Mouse (Mus musculus) midbrain, embryonic 15.5 days (tissue): ENCODE data around the gene Anks6. TPM values are rescaled to one million over a fixed set of nuclear protein-coding genes. Genes with fewer than 3 reads are reported as not detected.

ENCODE experiments used
- ATAC-seq: fragments of 200-750 bp; cut with Nextera tagmentation; replicated peaks from 2 replicates; pipeline ENCODE4 v1.8.0; 2017; ENCODE audit warnings: moderate TSS enrichment
- H3K27ac ChIP-seq: fragments of 300-500 bp; sonication (generic); 2 replicates; pipeline ENCODE4 v1.5.1; 2015; ENCODE audit warnings: mild to moderate bottlenecking, inconsistent platforms
- H3K27me3 ChIP-seq: fragments of 300-500 bp; sonication (generic); replicated peaks from 2 replicates; pipeline ENCODE4 v1.6.1; 2015; ENCODE audit warnings: inconsistent platforms
- H3K36me3 ChIP-seq: fragments of 300-500 bp; sonication (generic); replicated peaks from 2 replicates; pipeline ENCODE4 v1.6.1; 2015; ENCODE audit warnings: inconsistent platforms
- H3K4me1 ChIP-seq: fragments of 300-500 bp; sonication (generic); 2 replicates; pipeline ENCODE4 v1.6.1; 2015; ENCODE audit warnings: inconsistent platforms
- H3K4me2 ChIP-seq: fragments of 300-500 bp; sonication (generic); 2 replicates; pipeline ENCODE4 v1.6.1; 2015; ENCODE audit warnings: inconsistent platforms, mild to moderate bottlenecking, moderate library complexity
- H3K4me3 ChIP-seq: fragments of 300-500 bp; sonication (generic); 2 replicates; pipeline ENCODE4 v1.5.1; 2015; ENCODE audit warnings: mild to moderate bottlenecking, inconsistent platforms
- H3K9ac ChIP-seq: fragments of 300-500 bp; sonication (generic); 2 replicates; pipeline ENCODE4 v1.6.1; 2015; ENCODE audit warnings: mild to moderate bottlenecking, inconsistent platforms
- H3K9me3 ChIP-seq: fragments of 300-500 bp; sonication (generic); 2 replicates; pipeline ENCODE4 v1.6.1; 2016; ENCODE audit warnings: inconsistent platforms
- WGBS: fragments of 180-500 bp; shearing (Covaris S2); methylation state at CpG from one replicate; pipeline ENCODE4 v1.1.7; 2015; ENCODE audit warnings: mixed read lengths; 5-methylcytosine and 5-hydroxymethylcytosine counted together
- polyA plus RNA-seq: library from polyadenylated mRNA; unstranded; fragments of >200 nt; fragmentation: Nextera tagmentation; extraction: Ambion mirVana; gene quantifications from 2 replicates; pipeline ENCODE4 v1.2.1, GENCODE M21; 2015

The Anks6 gene
- polyA plus RNA-seq, 1 experiment from 2014 or later = 5.3 TPM

DNA sequence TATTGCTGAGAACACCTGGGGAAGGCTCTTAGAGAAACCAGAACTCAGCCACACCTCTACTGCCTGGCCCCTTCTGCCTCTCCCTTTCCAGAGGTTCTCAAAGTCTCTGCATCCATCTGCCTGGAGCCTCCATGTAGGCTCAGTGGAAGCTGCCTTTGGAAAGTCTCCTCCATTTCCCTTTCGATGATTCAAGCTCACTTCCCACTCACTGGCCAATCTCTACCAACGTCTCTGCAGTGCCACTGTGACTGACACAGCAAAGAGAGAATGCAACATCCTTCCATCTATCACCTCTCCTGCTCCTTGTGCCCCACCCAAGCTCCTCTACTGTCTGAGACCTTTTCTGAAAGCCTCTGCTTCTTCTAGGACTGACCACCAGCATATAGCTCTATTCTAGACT lies 59.3 kb downstream of the Anks6 start:
- Histone ChIP-seq H3K27ac (no peak overlapping the region), H3K36me3 (no peaks in the 10 kb centered on the region), H3K27me3 (peaks cover 17% of the 10 kb centered on the region; the same call in 1 of the 2 replicates), H3K4me2 (no peak overlapping the region), H3K4me1 (peaks cover 4% of the 10 kb centered on the region), H3K4me3 (no peak overlapping the region), H3K9ac (no peak overlapping the region), H3K9me3 (no peaks in the 10 kb centered on the region)
- ATAC-seq = no peak
- WGBS = 78% methylated on average over 2 of the region's 2 CpGs

GRCm38 (mm10) chr4:46992827-46993473 lies 64.3 kb downstream of the Anks6 start:
- H3K4me2 ChIP-seq = no peak overlapping the region
- no peak overlapping the region for H3K4me3 ChIP-seq
- no peak overlapping the region for H3K27ac ChIP-seq
- ATAC-seq = no peak
- no peaks in the 10 kb centered on the region for H3K9me3 ChIP-seq
- peaks cover 22% of the 10 kb centered on the region; the same call in 1 of the 2 replicates for H3K27me3 ChIP-seq
- H3K4me1 ChIP-seq = peaks cover 35% of the 10 kb centered on the region
- H3K9ac ChIP-seq = no peak overlapping the region
- 5% methylated on average over 8 of the region's 8 CpGs for WGBS
- no peaks in the 10 kb centered on the region for H3K36me3 ChIP-seq

DNA sequence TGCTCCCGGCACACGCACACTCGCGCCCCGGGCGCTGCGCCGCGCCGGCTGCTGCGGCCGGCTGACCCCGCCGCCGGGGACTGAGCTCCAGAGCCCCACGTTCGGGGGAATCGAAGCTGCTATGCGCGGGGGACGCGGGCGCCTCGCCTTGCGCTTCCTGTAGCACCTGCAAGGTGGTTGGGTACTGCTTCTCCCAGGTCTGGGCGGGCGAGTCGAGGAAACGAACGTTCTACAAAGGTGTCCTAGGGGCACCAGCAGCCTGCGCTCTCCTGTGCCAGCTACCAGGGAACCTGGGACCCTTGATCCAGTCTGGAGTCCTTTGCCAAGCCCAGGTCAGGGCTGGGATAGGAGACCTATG lies 65.3 kb downstream of the Anks6 start:
- Histone ChIP-seq H3K9me3 (no peaks in the 10 kb centered on the region), H3K4me3 (peak overlapping the region; percentile 70), H3K27ac (peak overlapping the region; percentile 91), H3K36me3 (no peaks in the 10 kb centered on the region), H3K4me2 (peak overlapping the region; percentile 70), H3K27me3 (peaks cover 22% of the 10 kb centered on the region; the same call in 1 of the 2 replicates), H3K4me1 (peaks cover 35% of the 10 kb centered on the region), H3K9ac (peak overlapping the region; percentile 72)
- peak; percentile 12 for ATAC-seq
- WGBS = under 1% methylated on average over 31 of the region's 31 CpGs

DNA sequence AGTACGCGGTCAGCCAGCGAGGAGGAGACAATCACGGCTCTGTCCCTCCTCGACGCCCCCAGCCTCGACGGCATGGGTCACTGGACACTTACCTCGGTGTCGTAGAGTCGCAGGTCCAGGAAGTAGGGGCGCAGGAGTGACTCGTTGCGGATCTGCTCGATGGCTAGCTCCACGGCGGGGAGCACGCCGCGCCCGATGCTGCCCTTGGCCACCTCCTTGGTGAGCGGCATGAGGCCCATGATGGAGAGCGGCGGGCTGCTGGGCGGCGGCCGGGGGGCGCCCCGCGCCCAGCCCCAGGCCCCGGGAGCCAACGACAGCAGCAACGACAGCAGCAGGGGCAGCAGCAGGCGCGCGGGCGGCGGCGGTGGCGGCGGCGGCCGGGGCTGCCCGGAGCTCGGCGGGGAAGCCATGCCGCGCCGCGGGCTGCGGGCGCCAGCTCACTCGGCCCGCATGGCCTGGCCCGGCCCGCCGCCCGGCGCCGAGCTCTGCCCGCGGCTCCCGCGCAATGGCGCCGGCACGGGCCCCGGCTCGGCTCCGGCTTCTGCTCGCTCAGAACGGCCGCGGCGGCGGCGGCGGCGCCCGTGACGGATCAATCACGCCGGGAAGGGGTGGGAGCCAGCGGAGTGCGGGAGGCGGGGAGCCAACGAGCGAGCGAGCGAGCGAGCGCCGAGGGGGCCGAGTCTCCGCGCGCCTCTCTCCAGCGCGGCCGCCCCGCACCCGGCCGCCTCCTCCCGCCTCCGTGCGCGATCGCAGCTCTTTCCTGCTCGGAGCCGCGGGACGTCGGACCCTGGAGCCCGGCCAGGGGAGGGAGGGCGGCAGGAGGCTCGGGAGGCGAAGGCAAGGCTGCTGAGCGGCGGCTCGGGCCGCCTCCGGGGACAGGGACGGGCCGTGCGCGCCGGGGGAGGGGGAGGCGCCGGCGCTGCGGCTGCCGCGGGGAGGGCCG lies 65.9 kb downstream of the Anks6 start, which contains the start of gene Gabbr2:
Gabbr2 (minus strand) TSS at position 858 of the 943 bp plus-strand sequence.
- H3K9me3 ChIP-seq = no peaks in the 10 kb centered on the region
- peak; percentile 74 for ATAC-seq
- peak within 1 kb of the TSS; percentile 91 for H3K27ac ChIP-seq
- H3K4me1 ChIP-seq = peaks cover 35% of the 10 kb centered on the region
- peak within 1 kb of the TSS; percentile 72 for H3K9ac ChIP-seq
- peak within 1 kb of the TSS; percentile 70 for H3K4me3 ChIP-seq
- under 1% methylated on average over 108 of the region's 134 CpGs for WGBS
- peak within 1 kb of the TSS; percentile 70 for H3K4me2 ChIP-seq
- peaks cover 22% of the 10 kb centered on the region; the same call in 1 of the 2 replicates for H3K27me3 ChIP-seq
- H3K36me3 ChIP-seq = no peaks in the 10 kb centered on the region

DNA sequence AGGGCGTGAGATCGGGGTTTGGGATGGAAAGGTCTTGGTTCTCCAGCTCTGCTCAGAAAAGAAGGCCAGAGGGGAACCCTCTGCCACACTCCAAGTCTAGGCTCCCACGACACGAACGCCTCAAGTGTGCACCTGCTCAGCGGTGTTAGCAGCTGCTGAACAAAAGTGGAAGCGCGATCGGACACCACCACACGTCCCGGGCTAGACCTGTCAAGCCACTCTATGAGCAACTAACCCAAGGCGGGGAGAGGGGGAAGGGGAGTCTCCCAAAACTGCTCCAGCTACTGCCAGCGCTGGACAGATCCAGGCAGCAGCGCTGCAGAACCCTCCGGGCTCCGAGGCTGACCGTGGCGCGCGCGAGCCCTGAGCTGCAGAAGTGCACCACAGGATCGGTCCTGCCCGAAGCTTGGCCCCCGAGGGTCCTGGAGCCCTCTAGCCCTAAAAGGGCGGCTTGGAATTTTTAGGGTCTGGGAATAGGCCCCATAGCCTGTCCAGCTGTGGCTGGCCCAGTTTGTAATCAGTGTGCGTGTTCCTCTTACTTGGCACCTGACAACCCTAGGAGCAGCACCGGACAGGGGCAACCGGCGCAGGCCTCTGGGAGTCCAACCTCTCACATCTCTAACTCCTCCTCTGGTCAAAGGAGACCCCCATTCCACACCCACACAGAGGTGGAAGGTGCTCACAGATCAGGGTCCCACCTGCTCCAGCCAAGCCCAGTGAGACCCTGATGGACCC lies 66.8 kb downstream of the Anks6 start:
- Histone ChIP-seq H3K9ac (peak overlapping the region; percentile 72), H3K9me3 (no peaks in the 10 kb centered on the region), H3K4me3 (peak overlapping the region; percentile 70), H3K27me3 (peaks cover 22% of the 10 kb centered on the region; the same call in 1 of the 2 replicates), H3K36me3 (no peaks in the 10 kb centered on the region), H3K4me2 (peak overlapping the region; percentile 70), H3K4me1 (peaks cover 35% of the 10 kb centered on the region), H3K27ac (peak overlapping the region; percentile 91)
- WGBS = 3% methylated on average over 29 of the region's 29 CpGs
- ATAC-seq = peak; percentile 50

- Histone ChIP-seq H3K4me2 (peak overlapping the region; percentile 70), H3K27me3 (peaks cover 22% of the 10 kb centered on the region; the same call in 1 of the 2 replicates), H3K9ac (peak overlapping the region; percentile 72), H3K27ac (peak overlapping the region; percentile 91), H3K4me3 (peak overlapping the region; percentile 70), H3K36me3 (no peaks in the 10 kb centered on the region), H3K4me1 (peaks cover 35% of the 10 kb centered on the region), H3K9me3 (no peaks in the 10 kb centered on the region)
- WGBS = 3% methylated on average over 17 of the region's 17 CpGs
- peak; percentile 62 for ATAC-seq
These were observed 67.4 kb downstream of the Anks6 start for GRCm38 (mm10) chr4:46989842-46990241.

DNA sequence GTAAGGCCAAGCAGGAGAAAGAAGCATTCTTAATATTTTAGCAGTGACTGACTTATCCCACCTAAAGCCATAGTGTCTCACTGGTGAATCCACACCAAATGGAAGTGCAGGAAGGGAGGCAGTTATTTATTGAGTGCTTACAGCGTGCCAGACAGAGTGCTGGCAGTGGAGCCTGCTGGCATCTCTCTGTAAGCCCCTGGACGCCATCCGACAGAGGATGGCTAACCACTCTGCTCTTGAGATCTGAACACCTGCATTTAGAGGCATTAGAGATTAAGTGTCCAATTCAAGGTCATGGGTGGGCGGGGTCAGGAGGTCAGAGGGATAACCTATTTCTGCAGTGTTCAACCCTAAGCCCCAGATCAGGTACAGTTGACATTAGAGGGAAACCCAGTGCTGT lies 68.4 kb downstream of the Anks6 start:
- WGBS = 71% methylated on average over 4 of the region's 4 CpGs
- H3K4me3 ChIP-seq = peak overlapping the region; percentile 70; the same call in 1 of the 2 replicates
- peaks cover 35% of the 10 kb centered on the region for H3K4me1 ChIP-seq
- peak overlapping the region; percentile 70 for H3K4me2 ChIP-seq
- H3K9ac ChIP-seq = peak overlapping the region; percentile 72; the same call in 1 of the 2 replicates
- ATAC-seq = no peak
- peaks cover 13% of the 10 kb centered on the region; the same call in 1 of the 2 replicates for H3K27me3 ChIP-seq
- no peak overlapping the region for H3K27ac ChIP-seq
- no peaks in the 10 kb centered on the region for H3K9me3 ChIP-seq
- H3K36me3 ChIP-seq = no peaks in the 10 kb centered on the region

DNA sequence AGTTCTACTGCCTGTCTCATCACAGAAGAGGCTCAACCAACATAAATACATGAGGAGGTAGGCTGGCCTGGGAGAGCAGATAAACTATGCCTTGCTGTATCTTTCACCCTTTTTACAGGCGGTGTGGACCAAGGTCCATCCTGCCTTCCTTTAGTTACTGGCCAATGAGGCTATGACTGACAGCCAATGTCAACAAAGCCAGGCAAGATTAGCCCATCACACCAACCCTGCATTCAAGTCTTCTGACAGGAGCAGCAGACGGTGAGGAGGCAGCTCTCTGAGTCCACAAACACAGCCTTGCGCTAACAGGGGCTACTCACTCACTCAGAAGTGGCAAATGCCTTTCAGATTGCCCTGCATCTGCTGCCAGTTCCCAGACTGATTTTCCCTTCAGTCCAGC lies 69.0 kb downstream of the Anks6 start:
- Histone ChIP-seq H3K4me1 (peaks cover 34% of the 10 kb centered on the region), H3K27ac (no peak overlapping the region), H3K4me3 (no peak overlapping the region), H3K4me2 (no peak overlapping the region), H3K27me3 (peaks cover 8% of the 10 kb centered on the region; the same call in 1 of the 2 replicates), H3K36me3 (no peaks in the 10 kb centered on the region), H3K9me3 (no peaks in the 10 kb centered on the region), H3K9ac (no peak overlapping the region)
- ATAC-seq = no peak
- 65% methylated on average over 3 of the region's 3 CpGs for WGBS

DNA sequence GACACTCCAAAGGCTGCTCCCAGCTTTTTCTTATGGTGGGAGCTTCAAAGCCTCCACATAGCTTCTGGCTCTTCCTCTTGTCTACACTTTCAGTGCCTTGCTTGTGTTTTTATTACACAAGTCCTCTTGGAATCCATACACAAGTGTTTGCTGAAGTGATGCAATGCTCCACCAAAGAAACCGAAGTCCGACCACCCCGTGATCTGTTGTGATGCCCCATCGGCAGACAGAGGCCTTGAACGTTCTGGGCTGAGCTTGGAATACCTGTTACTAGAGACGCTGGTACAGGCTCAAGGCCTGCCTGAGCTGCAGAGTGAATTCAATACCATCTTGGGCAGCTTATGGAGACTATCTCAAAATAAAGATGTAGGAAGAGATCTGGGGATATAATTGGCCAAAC lies 69.4 kb downstream of the Anks6 start:
- peaks cover 30% of the 10 kb centered on the region for H3K4me1 ChIP-seq
- peaks cover 3% of the 10 kb centered on the region; the same call in 1 of the 2 replicates for H3K27me3 ChIP-seq
- no peaks in the 10 kb centered on the region for H3K36me3 ChIP-seq
- no peak for ATAC-seq
- H3K4me3 ChIP-seq = no peak overlapping the region
- H3K9me3 ChIP-seq = no peaks in the 10 kb centered on the region
- H3K9ac ChIP-seq = no peak overlapping the region
- no peak overlapping the region for H3K4me2 ChIP-seq
- H3K27ac ChIP-seq = no peak overlapping the region
- WGBS = 92% methylated on average over 6 of the region's 6 CpGs

DNA sequence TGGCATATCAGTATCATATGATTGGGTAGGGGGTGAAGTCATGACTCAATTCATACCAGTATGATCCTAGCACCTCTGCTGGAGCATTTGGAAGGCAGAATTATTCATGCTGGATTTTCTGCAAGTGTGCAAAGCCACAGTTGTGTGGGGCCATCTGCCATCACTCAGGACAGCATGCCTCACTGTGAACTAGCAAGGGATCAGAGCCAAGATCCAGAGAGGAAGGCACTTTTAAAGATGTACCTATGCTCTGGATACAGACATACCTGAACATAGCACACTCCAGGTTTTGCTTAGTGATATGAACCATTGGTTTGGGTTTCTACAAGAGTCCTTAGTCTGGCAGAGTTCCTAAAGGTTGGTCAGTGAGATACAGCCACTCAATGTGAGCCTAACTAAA lies 71.2 kb downstream of the Anks6 start:
- Histone ChIP-seq H3K27ac (no peak overlapping the region), H3K9me3 (no peaks in the 10 kb centered on the region), H3K4me3 (no peak overlapping the region), H3K4me1 (peaks cover 21% of the 10 kb centered on the region), H3K4me2 (no peak overlapping the region), H3K36me3 (no peaks in the 10 kb centered on the region), H3K9ac (no peak overlapping the region), H3K27me3 (no peaks in the 10 kb centered on the region)
- ATAC-seq = no peak

GRCm38 (mm10) chr4:46982912-46983311 lies 74.3 kb downstream of the Anks6 start:
- Histone ChIP-seq H3K9me3 (no peaks in the 10 kb centered on the region), H3K36me3 (no peaks in the 10 kb centered on the region), H3K9ac (no peak overlapping the region), H3K27me3 (no peaks in the 10 kb centered on the region), H3K4me3 (no peak overlapping the region), H3K4me2 (no peak overlapping the region), H3K27ac (no peak overlapping the region), H3K4me1 (no peaks in the 10 kb centered on the region)
- WGBS = 83% methylated on average over 5 of the region's 5 CpGs
- ATAC-seq = no peak

GRCm38 (mm10) chr4:46982094-46982493 lies 75.1 kb downstream of the Anks6 start:
- H3K4me2 ChIP-seq = no peak overlapping the region
- H3K27me3 ChIP-seq = no peaks in the 10 kb centered on the region
- ATAC-seq = no peak
- no peaks in the 10 kb centered on the region for H3K36me3 ChIP-seq
- H3K4me1 ChIP-seq = no peaks in the 10 kb centered on the region
- H3K27ac ChIP-seq = no peak overlapping the region
- no peak overlapping the region for H3K4me3 ChIP-seq
- 84% methylated on average over 4 of the region's 4 CpGs for WGBS
- H3K9ac ChIP-seq = no peak overlapping the region
- H3K9me3 ChIP-seq = no peaks in the 10 kb centered on the region
